Mouse (Mus musculus) neutrophil, adult 5-6 weeks (primary cell): ENCODE measurements around the gene Fkbp8. TPM values are rescaled to one million over a fixed set of nuclear protein-coding genes. Genes with fewer than 3 reads are reported as not detected.
A peak's percentile ranks its signal among the peaks of the same experiment; 100 is the strongest.

Experiments
- ATAC-seq: fragments of 151-379, 151-347 bp; 2 replicates; pipeline ENCODE4 v1.8.0; 2017; ENCODE audit warnings: mild to moderate bottlenecking, moderate TSS enrichment; ENCODE audit not compliant: insufficient number of reproducible peaks, poor library complexity, low FRiP score, severe bottlenecking; ENCODE audit errors: extremely low read depth
- total RNA-seq: library from RNA; stranded (forward); fragments of 200-1000 nt; gene quantifications from 2 replicates; pipeline ENCODE4 v1.2.3, GENCODE M21; 2017

Gene Fkbp8
- total RNA-seq = 185 and 192 TPM in 2 replicates

GRCm38 (mm10) chr8:70527512-70528181 lies at the start of gene Fkbp8, which contains the start of gene Kxd1:
TSS of gene Fkbp8 (plus strand) at chr8:70527724.
TSS of gene Kxd1 (minus strand) at chr8:70527956.
- peak; percentile 89 for ATAC-seq

GRCm38 (mm10) chr8:70481908-70482307 lies 45.6 kb upstream of the Fkbp8 start:
- no peak for ATAC-seq

GRCm38 (mm10) chr8:70482943-70483342 lies 44.6 kb upstream of the Fkbp8 start:
- no peak for ATAC-seq

- ATAC-seq = no peak
Observed at GRCm38 (mm10) chr8:70486191-70486681, 41.3 kb upstream of the Fkbp8 start.

GRCm38 (mm10) chr8:70486941-70487520 lies 40.5 kb upstream of the Fkbp8 start, which contains the start of gene Tmem59l:
TSS of gene Tmem59l (minus strand) at chr8:70487358.
- no peak for ATAC-seq

GRCm38 (mm10) chr8:70487993-70488796 lies 39.3 kb upstream of the Fkbp8 start:
- no peak for ATAC-seq

- ATAC-seq = no peak
Observed at GRCm38 (mm10) chr8:70488931-70489470, 38.5 kb upstream of the Fkbp8 start.

- ATAC-seq = no peak
Observed at GRCm38 (mm10) chr8:70489576-70489975, 37.9 kb upstream of the Fkbp8 start.

GRCm38 (mm10) chr8:70490061-70490879 lies 37.3 kb upstream of the Fkbp8 start:
- ATAC-seq = no peak

GRCm38 (mm10) chr8:70490880-70491495 lies 36.5 kb upstream of the Fkbp8 start:
- no peak for ATAC-seq

- no peak for ATAC-seq
Observed at GRCm38 (mm10) chr8:70492664-70493640, 34.6 kb upstream of the Fkbp8 start, which contains the start of gene Crlf1. TSS of gene Crlf1 (plus strand) at chr8:70493158.

GRCm38 (mm10) chr8:70493692-70494415 lies 33.7 kb upstream of the Fkbp8 start:
- ATAC-seq = no peak

GRCm38 (mm10) chr8:70494416-70494945 lies 33.0 kb upstream of the Fkbp8 start:
- ATAC-seq = 0 out of 2 replicates have a peak, but pooled peaks have one; percentile 17

- no peak for ATAC-seq
Observed at GRCm38 (mm10) chr8:70495001-70495770, 32.3 kb upstream of the Fkbp8 start.

- no peak for ATAC-seq
Observed at GRCm38 (mm10) chr8:70495771-70496062, 31.8 kb upstream of the Fkbp8 start.
